32 mouse cellular contexts compared by ENCODE assay signal in genomic region chr9:96027913-96028312, GRCm38 (mm10).
"Had no signal": no experiment of that assay in that cellular context is flagged by ENCODE, and none has a peak within 500 bp of the region (broad histone marks: within the 10 kb centered on the region; RNA-seq: fewer than 3 reads in every experiment).

No protein-coding gene starts in this region.

- H3K9ac ChIP-seq: limb, embryonic 12.5 days; limb, embryonic 13.5 days; limb, embryonic 15.5 days; liver, embryonic 12.5 days; liver, embryonic 13.5 days; liver, embryonic 14.5 days; liver, embryonic 15.5 days; liver, postnatal 0 days; lung, embryonic 14.5 days; lung, embryonic 15.5 days; midbrain, embryonic 12.5 days; midbrain, embryonic 13.5 days; midbrain, embryonic 15.5 days; neural tube, embryonic 12.5 days had no signal

- H3K27me3 ChIP-seq: limb, embryonic 12.5 days; limb, embryonic 13.5 days; limb, embryonic 15.5 days; liver, embryonic 12.5 days; liver, embryonic 13.5 days; liver, embryonic 15.5 days; lung, embryonic 15.5 days; megakaryocyte, embryonic 14.5 days; midbrain, embryonic 12.5 days; midbrain, embryonic 13.5 days; midbrain, embryonic 15.5 days; neural tube, embryonic 12.5 days had no signal

- DNase-seq: left cerebral cortex, postnatal 4 days; liver; liver, embryonic 13.5 days; liver, postnatal 0 days; lung, adult 18-20 months; lung, adult 2 months; lung, embryonic 14.5 days; lung, postnatal 10 days; lung, postnatal 14 days; lung, postnatal 36 days; lung, postnatal 4 days; midbrain, embryonic 14.5 days had no signal

- H3K9me3 ChIP-seq: limb, embryonic 10.5 days; limb, embryonic 12.5 days; limb, embryonic 13.5 days; limb, embryonic 15.5 days; liver, embryonic 12.5 days; liver, embryonic 13.5 days; liver, embryonic 15.5 days; lung, embryonic 15.5 days; megakaryocyte, embryonic 14.5 days; midbrain, embryonic 10.5 days; midbrain, embryonic 12.5 days; midbrain, embryonic 13.5 days; midbrain, embryonic 15.5 days; neural tube, embryonic 12.5 days had no signal

- H3K4me3 ChIP-seq: limb, embryonic 10.5 days; limb, embryonic 12.5 days; limb, embryonic 13.5 days; limb, embryonic 15.5 days; liver, embryonic 12.5 days; liver, embryonic 13.5 days; liver, embryonic 15.5 days; lung, embryonic 15.5 days; midbrain, embryonic 10.5 days; midbrain, embryonic 12.5 days; midbrain, embryonic 13.5 days; midbrain, embryonic 15.5 days; myocyte; neural tube, embryonic 12.5 days had no signal

- ATAC-seq: liver, embryonic 12.5 days; liver, postnatal 0 days; lung, postnatal 0 days; midbrain, embryonic 13.5 days; midbrain, embryonic 15.5 days; midbrain, embryonic 16.5 days had no signal

- H3K4me1 ChIP-seq: limb, embryonic 10.5 days; limb, embryonic 12.5 days; limb, embryonic 13.5 days; limb, embryonic 15.5 days; liver, embryonic 13.5 days; liver, embryonic 15.5 days; lung, embryonic 15.5 days; megakaryocyte, embryonic 14.5 days; midbrain, embryonic 10.5 days; midbrain, embryonic 12.5 days; midbrain, embryonic 13.5 days; midbrain, embryonic 15.5 days; neural tube, embryonic 12.5 days had no signal

- H3K4me2 ChIP-seq: limb, embryonic 12.5 days; limb, embryonic 13.5 days; limb, embryonic 15.5 days; liver, embryonic 11.5 days; liver, embryonic 12.5 days; liver, embryonic 13.5 days; liver, embryonic 15.5 days; lung, embryonic 14.5 days; lung, embryonic 15.5 days; midbrain, embryonic 11.5 days; midbrain, embryonic 12.5 days; midbrain, embryonic 13.5 days; midbrain, embryonic 15.5 days; neural tube, embryonic 12.5 days had no signal

- H3K27ac ChIP-seq: limb, embryonic 10.5 days; limb, embryonic 12.5 days; limb, embryonic 13.5 days; limb, embryonic 15.5 days; liver, embryonic 12.5 days; liver, embryonic 13.5 days; liver, embryonic 14.5 days; liver, embryonic 15.5 days; lung, embryonic 15.5 days; macrophage; midbrain, embryonic 10.5 days; midbrain, embryonic 12.5 days; midbrain, embryonic 13.5 days; midbrain, embryonic 15.5 days; neural tube, embryonic 12.5 days had no signal
